Mouse (Mus musculus) gastrocnemius, adult 2 months (tissue): ENCODE measurements at regions not wholly inside any gene's neighbourhood (a gene's known extent, or its start where the extent isn't known, plus 50 kb on each side); places are given as distances from the start of the nearest gene placed in this dataset.
A peak's percentile ranks its signal among the peaks of the same experiment; 100 is the strongest.

Source experiments
- DNase-seq: peaks from one replicate; pipeline ENCODE4 v3.0.0; 2022
- H3K27ac ChIP-seq: fragments of 200-600 bp; 2 replicates; pipeline ENCODE4 v1.8.1; 2022; ENCODE audit warnings: mild to moderate bottlenecking
- H3K4me3 ChIP-seq: fragments of 200-600 bp; 2 replicates; pipeline ENCODE4 v1.8.1; 2022; ENCODE audit warnings: mild to moderate bottlenecking, moderate library complexity
- CTCF ChIP-seq: fragments of 200-600 bp; IDR thresholded peaks from 2 replicates; pipeline ENCODE4 v1.8.1; 2022; ENCODE audit warnings: antibody characterized with exemption, mild to moderate bottlenecking, moderate library complexity
- intact Hi-C: fragments of 180-260 bp; cut with DNase I; formaldehyde crosslinking; loops from one replicate; pipeline ENCODE4 v1.15.1; 2025

- no peak for TF ChIP-seq CTCF
- Histone ChIP-seq H3K4me3 (no peak overlapping the region), H3K27ac (no peak overlapping the region)
- intact Hi-C loops = no loop called here
- peak; percentile 32 for DNase-seq
Measured at GRCm38 (mm10) chr12:10079482-10079881, 290.3 kb upstream of the Nt5c1b start.

- no peak for TF ChIP-seq CTCF
- intact Hi-C loops = no loop called here
- H3K27ac ChIP-seq = no peak overlapping the region
- no peak overlapping the region for H3K4me3 ChIP-seq
- no peak for DNase-seq
Measured at GRCm38 (mm10) chr12:10112874-10113453, 256.8 kb upstream of the Nt5c1b start.

- no peak for DNase-seq
- no peak overlapping the region for H3K27ac ChIP-seq
- intact Hi-C loops = no loop called here
Measured at GRCm38 (mm10) chr12:10122102-10122501, 247.7 kb upstream of the Nt5c1b start.

DNA sequence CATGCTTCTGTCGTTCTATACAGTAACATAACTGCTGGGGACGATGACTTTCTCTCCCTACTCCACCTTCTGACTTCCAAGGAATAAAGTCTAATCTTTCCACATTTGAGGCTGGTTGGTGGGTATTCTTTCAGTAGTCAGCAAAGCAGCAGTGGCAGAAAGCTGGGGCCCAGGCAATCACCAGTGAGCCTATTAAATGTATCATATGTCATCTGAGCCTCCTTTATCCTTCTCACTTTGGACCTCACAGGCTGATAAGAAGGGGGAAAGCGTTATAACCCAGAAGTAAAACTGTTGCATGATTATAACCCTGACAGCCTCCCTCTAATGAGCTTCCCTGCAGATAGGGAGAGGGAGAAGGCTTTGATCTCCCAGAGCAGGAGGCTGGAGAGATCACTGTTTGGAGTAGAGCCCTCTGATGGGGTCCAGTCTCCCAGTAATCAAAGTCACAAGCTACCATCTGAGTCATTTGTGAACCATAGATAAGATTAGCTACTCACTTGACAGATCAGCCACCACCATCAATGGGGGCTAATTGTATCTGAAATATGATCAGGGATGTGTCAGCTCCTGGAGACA, 241.7 kb upstream of the Nt5c1b start:
- H3K4me3 ChIP-seq = no peak overlapping the region
- DNase-seq = no peak
- H3K27ac ChIP-seq = no peak overlapping the region
- intact Hi-C loops = no loop called here
- no peak for TF ChIP-seq CTCF

More at GRCm38 (mm10) chr12:10122102-10122501, 247.7 kb upstream of the Nt5c1b start:
- H3K4me3 ChIP-seq = no peak overlapping the region
- TF ChIP-seq CTCF = no peak

DNA sequence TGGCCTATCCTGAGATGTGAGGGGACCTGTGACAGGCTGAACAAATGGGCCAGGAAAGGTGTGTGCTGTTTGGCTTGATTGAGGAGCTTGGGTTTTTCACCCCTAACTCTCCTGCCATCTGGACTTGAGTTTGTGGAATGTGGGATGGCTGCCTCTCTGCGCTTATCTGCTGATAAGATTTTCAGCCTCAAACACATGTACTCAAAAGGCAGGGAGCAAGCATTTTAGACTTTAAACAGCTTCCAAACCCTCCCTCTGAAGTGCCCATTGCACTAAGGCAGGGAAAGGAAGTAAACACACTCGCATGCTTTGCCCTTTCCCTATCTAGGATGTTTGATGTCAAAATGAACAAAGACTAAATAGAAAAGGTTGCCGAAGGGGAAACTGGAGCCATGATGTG, 235.6 kb upstream of the Nt5c1b start:
- TF ChIP-seq CTCF = no peak
- intact Hi-C loops = no loop called here
- H3K27ac ChIP-seq = no peak overlapping the region
- DNase-seq = no peak
- H3K4me3 ChIP-seq = no peak overlapping the region

GRCm38 (mm10) chr12:10135915-10136314, 233.9 kb upstream of the Nt5c1b start:
- intact Hi-C loops = no loop called here
- DNase-seq = no peak
- Histone ChIP-seq H3K4me3 (no peak overlapping the region), H3K27ac (no peak overlapping the region)
- TF ChIP-seq CTCF = no peak

DNA sequence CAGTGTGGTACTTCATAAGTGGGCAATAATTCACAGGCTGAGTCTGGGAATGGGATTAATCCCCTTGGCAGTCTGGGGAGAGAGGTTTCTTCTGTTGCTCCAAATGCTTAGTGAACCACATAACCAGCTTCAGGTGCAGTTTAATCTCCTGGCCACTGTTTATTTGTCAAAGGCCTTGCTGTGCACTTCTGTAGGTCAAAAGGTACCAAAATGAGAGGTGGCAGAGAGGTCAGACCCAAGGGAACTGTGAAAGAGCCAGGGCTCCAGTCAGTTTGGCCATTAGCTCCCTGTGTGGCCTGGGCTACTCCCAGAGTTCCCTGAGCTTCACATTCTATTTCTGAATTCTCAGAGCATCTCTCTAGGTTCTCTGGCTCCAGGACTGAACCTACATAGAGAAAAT, 229.6 kb upstream of the Nt5c1b start:
- intact Hi-C loops = no loop called here
- H3K4me3 ChIP-seq = no peak overlapping the region
- H3K27ac ChIP-seq = no peak overlapping the region
- no peak for DNase-seq
- no peak for TF ChIP-seq CTCF

GRCm38 (mm10) chr12:10160837-10161236, 208.9 kb upstream of the Nt5c1b start:
- Histone ChIP-seq H3K4me3 (no peak overlapping the region), H3K27ac (no peak overlapping the region)
- no peak for TF ChIP-seq CTCF
- DNase-seq = no peak
- intact Hi-C loops = no loop called here

DNA sequence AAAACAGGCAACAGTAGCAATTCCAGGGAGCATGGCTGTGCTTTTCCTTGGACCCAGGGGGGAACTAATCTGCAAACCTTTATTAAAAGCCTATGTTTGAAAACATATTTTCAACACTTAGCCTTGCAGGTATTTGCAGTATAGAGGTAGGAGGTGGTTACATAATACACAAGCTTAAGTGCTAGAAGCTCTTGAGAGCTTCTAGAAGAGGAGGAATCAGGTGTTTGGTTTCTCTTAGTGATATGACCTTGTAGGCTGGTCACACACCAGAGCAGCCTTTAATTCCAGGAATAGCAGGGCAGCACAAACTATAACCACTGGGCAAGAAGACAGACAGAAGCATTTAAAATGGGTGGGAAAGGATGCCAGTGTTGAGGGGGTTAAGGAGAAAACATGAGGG, 201.7 kb upstream of the Nt5c1b start:
- no peak overlapping the region for H3K27ac ChIP-seq
- DNase-seq = no peak
- TF ChIP-seq CTCF = no peak

GRCm38 (mm10) chr12:10168581-10168980, 201.2 kb upstream of the Nt5c1b start:
- Histone ChIP-seq H3K4me3 (no peak overlapping the region), H3K27ac (no peak overlapping the region)
- no peak for TF ChIP-seq CTCF
- DNase-seq = no peak
- intact Hi-C loops = no loop called here

More for the DNA sequence above, 201.7 kb upstream of the Nt5c1b start:
- H3K4me3 ChIP-seq = no peak overlapping the region
- intact Hi-C loops = no loop called here

- intact Hi-C loops = no loop called here
- TF ChIP-seq CTCF = no peak
- no peak for DNase-seq
Measured at GRCm38 (mm10) chr12:10178718-10179117, 191.1 kb upstream of the Nt5c1b start.

DNA sequence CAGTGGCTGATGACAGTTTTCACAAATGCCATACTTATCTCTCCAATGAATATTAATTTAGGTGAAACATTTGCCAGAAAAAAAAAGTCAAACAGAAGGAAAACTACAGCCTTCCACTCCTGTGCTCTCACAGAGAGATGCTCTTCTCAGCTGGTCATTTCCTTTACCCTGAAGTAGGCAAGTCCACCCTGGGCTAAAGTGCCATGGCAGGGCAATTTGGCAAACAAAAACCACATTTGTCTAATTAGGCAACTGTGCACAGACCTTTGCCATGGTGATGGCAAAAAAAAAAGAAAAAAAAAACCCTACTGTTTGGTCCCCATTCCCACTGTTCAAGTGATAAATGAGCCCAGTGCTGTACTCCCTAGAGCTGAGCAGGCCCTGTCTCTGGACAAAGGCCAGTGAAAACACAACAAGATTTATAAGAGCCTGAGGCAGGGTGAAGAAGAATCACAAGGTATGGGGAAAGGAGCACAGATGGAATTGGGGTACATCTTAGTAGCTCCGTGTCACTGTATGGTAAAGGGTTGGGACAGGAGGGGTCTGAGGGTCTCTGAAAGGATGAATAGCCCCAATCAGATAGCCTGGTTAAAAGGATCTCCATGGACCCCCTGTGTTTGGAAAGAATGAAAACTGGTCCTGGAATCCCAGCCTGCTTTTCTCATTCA, 190.5 kb upstream of the Nt5c1b start:
- TF ChIP-seq CTCF = no peak
- intact Hi-C loops = no loop called here
- H3K27ac ChIP-seq = no peak overlapping the region
- no peak overlapping the region for H3K4me3 ChIP-seq
- no peak for DNase-seq

More at GRCm38 (mm10) chr12:10178718-10179117, 191.1 kb upstream of the Nt5c1b start:
- Histone ChIP-seq H3K4me3 (no peak overlapping the region), H3K27ac (no peak overlapping the region)

DNA sequence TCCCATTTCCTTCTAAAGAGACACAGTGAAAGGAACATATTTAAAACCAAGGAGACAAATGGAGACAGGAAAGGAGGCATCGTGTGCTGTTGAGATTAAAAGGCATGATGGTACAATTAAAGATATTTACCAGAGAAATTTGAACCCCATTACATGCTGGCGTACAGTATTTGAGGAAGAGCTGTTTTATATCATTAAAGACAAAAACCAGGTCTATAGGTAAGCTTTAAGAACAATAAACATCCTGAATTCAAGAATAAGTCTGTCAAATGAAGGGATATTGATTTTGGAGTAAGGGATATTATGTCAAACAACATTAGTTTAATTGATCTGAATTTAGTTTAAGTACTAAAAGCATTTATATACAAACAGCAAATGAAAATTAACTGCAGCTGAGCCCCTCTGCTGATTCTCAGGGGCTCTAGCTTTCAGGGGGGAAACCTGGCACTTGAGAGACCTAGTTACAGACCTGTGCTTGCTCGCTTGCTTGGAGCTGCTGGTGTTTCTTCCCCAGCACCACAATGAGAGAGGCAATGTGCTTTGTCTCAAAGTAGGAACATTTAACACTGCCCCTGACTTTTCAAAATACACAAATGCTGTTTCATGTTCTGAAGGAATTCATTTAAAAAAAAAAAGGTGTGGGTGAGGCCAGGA, 189.8 kb upstream of the Nt5c1b start:
- no peak for DNase-seq
- H3K27ac ChIP-seq = no peak overlapping the region
- intact Hi-C loops = no loop called here
- TF ChIP-seq CTCF = no peak
- H3K4me3 ChIP-seq = no peak overlapping the region
